Mouse (Mus musculus) layer of hippocampus, postnatal 25 days (tissue): ENCODE measurements around the gene Cmtr1. TPM values are rescaled to one million over a fixed set of nuclear protein-coding genes. Genes with fewer than 3 reads are reported as not detected.
A peak's percentile ranks its signal among the peaks of the same experiment; 100 is the strongest.

ENCODE experiments used
- DNase-seq, 2 experiments: peaks; one replicate each; pipeline ENCODE4 v3.0.0; 2022; ENCODE audit warnings: mixed read lengths in 2 of 2, low spot score in 1 of 2; ENCODE audit errors: extremely low spot score in 1 of 2
- total RNA-seq, 2 experiments: library from RNA; stranded (reverse); gene quantifications; 2 replicates each; pipeline ENCODE4 v1.2.3; 2021

Gene Cmtr1
- total RNA-seq, 2 experiments from 2014 or later: 101 to 109 TPM

- no peak for DNase-seq
Measured at GRCm38 (mm10) chr17:29730510-29731265, 70.3 kb downstream of the Cmtr1 start.

GRCm38 (mm10) chr17:29731266-29731952 lies 71.0 kb downstream of the Cmtr1 start:
- no peak for DNase-seq

GRCm38 (mm10) chr17:29731953-29732325 lies 71.5 kb downstream of the Cmtr1 start:
- peak; percentile 42 to 45 for DNase-seq

- no peak for DNase-seq
Measured at GRCm38 (mm10) chr17:29732522-29732921, 72.1 kb downstream of the Cmtr1 start.

- DNase-seq: no peak
Measured at GRCm38 (mm10) chr17:29736448-29737014, 76.1 kb downstream of the Cmtr1 start.

GRCm38 (mm10) chr17:29737849-29738804 lies 77.7 kb downstream of the Cmtr1 start:
- peak in 1 of 2 experiments; percentile 44 for DNase-seq

- DNase-seq: no peak
Measured at GRCm38 (mm10) chr17:29747466-29747865, 87.1 kb downstream of the Cmtr1 start.

GRCm38 (mm10) chr17:29754510-29754909 lies 94.1 kb downstream of the Cmtr1 start:
- DNase-seq: no peak

Other genes starting within 250 kb of the Cmtr1 start
- gene Pim1, start 169.8 kb upstream of the Cmtr1 start, total RNA-seq: 1 to 10 TPM; 2.7 to 3.7 TPM
- gene Gm17657, start 111.0 kb upstream of the Cmtr1 start, total RNA-seq: not detected
- 10 to 100 TPM; 43.4 to 45.7 TPM for gene Tbc1d22b, start 110.8 kb upstream of the Cmtr1 start, total RNA-seq
- gene Tmem217, start 108.2 kb upstream of the Cmtr1 start, total RNA-seq: under 1 TPM in 1 of 2 experiments, not detected in 1; 0.44 TPM
- gene Rnf8, start 45.8 kb upstream of the Cmtr1 start, total RNA-seq: 10 to 100 TPM; 38.4 to 39.7 TPM
- gene Gm28043, start 45.7 kb upstream of the Cmtr1 start, total RNA-seq: 1 to 10 TPM; 2.6 to 5.0 TPM
- gene Ccdc167, start 56.4 kb downstream of the Cmtr1 start, total RNA-seq: 10 to 100 TPM; 19.9 to 23.6 TPM